Mouse (Mus musculus) megakaryocyte, embryonic 14.5 days (primary cell): Measurements from ENCODE around the gene Dync1li2.

ENCODE experiments used
- FLI1 ChIP-seq: IDR thresholded peaks from 2 replicates; pipeline ENCODE4 v1.6.1; 2012; ENCODE audit warnings: low read length, inconsistent platforms, mixed read lengths
- GATA1 ChIP-seq: IDR thresholded peaks from 3 replicates; pipeline ENCODE4 v1.6.1; 2012; ENCODE audit warnings: mixed read lengths, low read length, inconsistent platforms, borderline replicate concordance

DNA sequence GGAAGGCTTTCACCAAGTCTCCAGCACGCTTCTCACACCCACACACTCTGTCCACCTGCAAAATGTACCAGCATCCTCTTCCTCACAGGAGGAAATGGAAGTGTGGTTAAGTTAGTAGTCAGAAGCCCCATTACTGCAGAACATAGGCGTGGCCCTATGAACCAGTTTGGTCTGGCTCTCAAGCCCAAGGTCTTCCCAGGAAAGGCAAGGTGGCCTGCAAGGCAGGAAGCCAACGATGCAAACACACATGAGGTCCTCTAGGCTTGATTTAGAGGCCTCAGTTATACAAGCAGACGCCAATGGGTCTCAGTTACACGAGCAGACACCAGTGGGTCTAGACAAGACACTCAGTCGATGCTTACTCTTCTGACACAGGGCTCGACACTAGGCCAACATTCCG lies 3.4 kb downstream of the Dync1li2 start:
- TF ChIP-seq GATA1 (no peak), FLI1 (no peak)
